Mouse (Mus musculus): ENCODE measurements at regions not wholly inside any gene's neighbourhood (a gene's known extent, or its start where the extent isn't known, plus 50 kb on each side); places are given as distances from the start of the nearest gene placed in this dataset.
"Not testable (repeated sequence)": the region's sequence is repeated elsewhere in the genome, so short reads cannot be mapped to it uniquely, and the experiment has no call there.

GRCm38 (mm10) chr9:97297538-97297937, 72.2 kb downstream of the Trim42 start:
- DNase-seq (ENCODE audit: low spot score): peak; percentile 5

GRCm38 (mm10) chr9:97295770-97296169, 74.0 kb downstream of the Trim42 start:
- DNase-seq (ENCODE audit: low spot score): peak; percentile 7

DNA sequence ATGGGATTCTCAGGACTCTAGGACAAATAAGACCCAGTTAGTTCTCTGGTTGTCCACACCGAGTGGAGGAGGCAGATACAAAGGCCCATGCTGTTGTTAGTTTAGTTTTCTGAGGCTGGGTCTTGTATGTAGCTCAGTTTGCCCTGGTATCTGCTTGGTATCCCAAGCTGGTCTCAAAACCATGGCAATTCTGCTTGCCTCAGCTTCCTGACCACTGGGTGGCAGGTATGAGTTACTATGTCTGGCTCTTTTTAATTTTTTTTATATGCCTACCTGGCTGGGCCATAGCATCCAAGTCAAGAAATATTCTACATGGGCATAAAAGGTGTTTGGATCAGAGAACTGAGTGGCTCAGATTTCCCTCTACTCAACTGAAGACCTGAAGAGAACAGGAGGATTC, 77.9 kb downstream of the Trim42 start:
- DNase-seq (ENCODE audit: low spot score): no peak

- no peak for DNase-seq (ENCODE audit: low spot score)
These were observed 85.4 kb downstream of the Trim42 start for GRCm38 (mm10) chr9:97284282-97284802.

DNA sequence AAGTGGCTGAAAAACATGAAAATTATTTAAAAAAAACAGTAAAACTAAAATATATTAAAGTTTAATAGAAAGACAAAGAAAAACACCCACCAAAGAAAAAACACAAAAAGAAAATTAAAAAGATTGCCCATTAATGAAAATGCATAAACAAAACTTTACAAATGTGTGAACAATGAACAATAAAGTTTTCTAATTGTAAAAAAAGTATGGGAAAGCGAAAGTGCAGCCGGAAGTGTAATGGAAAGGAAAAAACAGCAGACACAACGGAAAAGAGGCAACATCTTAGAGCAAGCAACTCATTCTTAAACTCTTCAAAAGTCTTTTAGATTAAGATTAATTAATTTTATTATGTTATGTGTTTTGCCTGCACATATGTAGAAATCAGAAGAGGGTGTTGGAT, 87.7 kb downstream of the Trim42 start:
- no peak for DNase-seq (ENCODE audit: low spot score)

- not testable (repeated sequence) for DNase-seq (ENCODE audit: low spot score)
These were observed 94.3 kb downstream of the Trim42 start for GRCm38 (mm10) chr9:97275449-97275848.

DNA sequence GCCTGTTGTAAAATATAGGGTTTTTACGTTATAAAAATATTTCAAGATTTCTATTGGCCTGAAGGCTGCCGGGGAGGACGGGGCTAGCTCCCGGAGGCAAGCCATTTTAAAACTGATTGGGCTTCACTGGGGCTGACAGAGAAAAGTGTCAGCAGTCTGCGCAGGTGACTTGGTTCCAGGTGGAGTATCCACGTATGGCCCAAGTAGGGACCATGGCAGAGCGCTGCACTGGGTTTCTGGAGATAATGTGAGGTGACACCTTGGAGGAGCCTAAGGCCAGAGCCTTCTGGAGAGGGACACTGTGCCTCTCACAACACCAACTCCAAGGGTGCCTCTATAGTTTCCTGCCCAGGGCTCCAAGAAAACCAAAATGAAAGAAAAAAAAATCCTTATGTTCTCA, 95.9 kb downstream of the Trim42 start:
- DNase-seq (ENCODE audit: low spot score): no peak

- no peak for DNase-seq (ENCODE audit: low spot score)
These were observed 97.7 kb downstream of the Trim42 start for GRCm38 (mm10) chr9:97272061-97272460.

DNA sequence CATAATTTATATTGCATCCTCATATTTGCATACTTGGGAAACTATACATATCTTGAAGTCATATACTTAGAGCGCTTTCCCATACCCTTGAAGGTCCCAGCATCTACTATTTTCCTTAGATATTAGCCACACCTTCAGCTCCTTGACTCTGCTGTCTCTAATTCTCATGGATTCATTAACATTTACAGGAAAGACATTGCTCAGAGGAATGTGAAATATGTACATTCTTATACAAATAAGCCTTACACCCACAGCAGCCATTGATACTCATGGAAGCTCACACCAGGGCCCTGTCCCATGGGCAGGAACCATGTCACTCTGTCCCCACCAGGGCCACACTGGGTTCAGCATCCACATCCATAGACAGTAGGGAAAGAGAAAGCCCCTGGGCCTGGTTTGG, 122.1 kb downstream of the Trim42 start:
- no peak for DNase-seq (ENCODE audit: low spot score)

- peak; percentile 51 for DNase-seq (ENCODE audit: low spot score)
These were observed 115.1 kb upstream of the Slc25a36 start for GRCm38 (mm10) chr9:97226074-97226473.

DNA sequence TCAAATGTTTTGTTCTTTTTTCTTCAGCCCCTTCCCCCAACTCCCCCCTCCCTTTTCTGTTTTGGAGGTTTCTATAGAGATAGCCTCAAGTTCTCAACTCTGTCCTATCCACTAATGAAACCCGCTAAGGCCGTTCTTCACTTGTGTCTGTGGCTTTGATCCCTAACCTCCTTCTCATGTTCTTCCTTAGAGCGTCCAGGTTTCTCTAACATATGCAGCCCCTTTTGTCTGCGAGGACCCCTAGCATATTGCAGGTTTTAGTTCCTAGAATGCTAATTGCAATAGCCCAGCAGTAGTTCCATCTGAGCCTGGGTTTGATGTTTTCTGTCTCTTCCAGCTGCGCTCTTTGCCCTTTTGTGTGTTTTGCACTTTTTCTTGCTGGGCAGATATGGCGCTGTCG, 113.6 kb upstream of the Slc25a36 start:
- no peak for DNase-seq (ENCODE audit: low spot score)

DNA sequence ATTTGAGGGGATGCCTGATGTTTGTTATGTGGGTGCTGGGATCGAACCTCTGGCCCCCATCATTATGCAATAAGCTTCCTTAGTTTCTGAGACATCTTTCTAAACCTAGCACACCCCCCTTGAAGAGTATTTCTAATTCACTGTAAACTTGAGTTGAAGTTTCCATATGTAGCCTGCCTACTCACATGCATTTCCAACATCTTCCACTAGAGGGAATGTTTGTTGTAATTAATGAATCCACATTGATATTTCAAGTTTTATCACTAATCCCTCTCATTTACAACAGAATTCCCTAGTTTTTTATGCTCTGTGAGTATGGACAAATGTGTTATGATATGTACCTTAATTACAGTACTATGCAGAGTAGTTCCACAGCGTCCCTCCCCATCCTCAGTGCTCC, 103.8 kb upstream of the Slc25a36 start:
- DNase-seq (ENCODE audit: low spot score): no peak

DNA sequence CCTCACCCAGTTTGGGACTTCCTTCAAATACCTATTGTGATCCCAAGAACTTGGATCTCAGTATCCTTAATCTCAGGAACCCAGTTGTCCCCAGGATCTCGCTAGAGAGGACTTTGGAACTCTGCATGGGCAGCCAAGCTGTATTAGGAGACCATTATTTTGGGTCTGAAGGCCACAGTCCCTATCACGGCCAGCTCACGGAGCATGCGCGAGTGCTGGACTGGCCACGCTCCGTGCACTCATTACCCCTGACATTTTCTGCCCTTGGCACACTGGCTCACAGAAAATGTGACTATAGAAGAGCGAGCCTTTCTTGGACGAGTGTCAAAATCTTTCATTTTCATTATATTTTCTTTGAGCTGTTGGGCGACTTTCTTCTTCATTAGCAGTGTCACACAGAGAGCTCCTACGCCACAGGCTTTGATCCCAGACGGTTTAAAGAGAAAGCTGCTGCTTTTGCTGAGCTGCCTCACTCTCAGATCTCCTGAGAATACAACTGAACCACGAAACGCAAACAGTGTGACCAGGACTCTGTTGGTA, 79.4 kb upstream of the Slc25a36 start:
- no peak for DNase-seq (ENCODE audit: low spot score)

- DNase-seq (ENCODE audit: low spot score): no peak
These were observed 78.7 kb upstream of the Slc25a36 start for GRCm38 (mm10) chr9:97189646-97190045.

DNA sequence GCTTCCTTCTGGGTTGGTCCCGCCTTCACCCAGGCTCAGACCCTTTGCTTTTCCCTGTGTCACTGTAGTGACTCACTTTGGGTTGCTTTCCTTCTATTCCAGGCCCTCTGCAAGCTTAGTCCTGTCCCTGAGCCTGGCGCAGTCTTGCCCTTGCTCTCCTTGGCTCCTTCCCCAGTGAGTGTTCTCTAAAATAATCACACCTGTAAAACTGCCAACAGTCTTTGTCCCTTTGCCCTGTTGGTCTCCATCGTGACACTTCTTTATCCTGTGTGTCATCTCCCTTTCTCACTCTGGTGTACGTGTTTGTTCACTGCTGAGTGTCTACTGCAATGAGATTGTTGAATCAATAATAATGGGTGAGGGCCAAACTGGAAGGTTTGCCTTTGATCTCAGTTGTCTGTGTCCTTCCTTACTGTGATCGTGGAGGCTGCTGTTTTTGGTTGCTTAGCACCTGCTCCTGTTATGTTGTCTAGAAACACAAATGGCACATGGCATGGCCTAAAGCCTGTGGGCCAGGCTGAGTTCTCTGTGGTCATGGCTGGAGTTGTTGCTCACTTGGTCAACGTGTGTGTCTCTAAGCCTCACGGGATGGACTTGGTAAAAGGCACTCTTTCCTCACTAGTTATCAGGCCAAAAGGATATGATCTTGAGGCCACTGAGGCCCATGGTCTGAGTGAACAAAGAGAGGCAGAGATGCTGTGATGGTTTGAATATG, 77.8 kb upstream of the Slc25a36 start:
- DNase-seq (ENCODE audit: low spot score): no peak

DNA sequence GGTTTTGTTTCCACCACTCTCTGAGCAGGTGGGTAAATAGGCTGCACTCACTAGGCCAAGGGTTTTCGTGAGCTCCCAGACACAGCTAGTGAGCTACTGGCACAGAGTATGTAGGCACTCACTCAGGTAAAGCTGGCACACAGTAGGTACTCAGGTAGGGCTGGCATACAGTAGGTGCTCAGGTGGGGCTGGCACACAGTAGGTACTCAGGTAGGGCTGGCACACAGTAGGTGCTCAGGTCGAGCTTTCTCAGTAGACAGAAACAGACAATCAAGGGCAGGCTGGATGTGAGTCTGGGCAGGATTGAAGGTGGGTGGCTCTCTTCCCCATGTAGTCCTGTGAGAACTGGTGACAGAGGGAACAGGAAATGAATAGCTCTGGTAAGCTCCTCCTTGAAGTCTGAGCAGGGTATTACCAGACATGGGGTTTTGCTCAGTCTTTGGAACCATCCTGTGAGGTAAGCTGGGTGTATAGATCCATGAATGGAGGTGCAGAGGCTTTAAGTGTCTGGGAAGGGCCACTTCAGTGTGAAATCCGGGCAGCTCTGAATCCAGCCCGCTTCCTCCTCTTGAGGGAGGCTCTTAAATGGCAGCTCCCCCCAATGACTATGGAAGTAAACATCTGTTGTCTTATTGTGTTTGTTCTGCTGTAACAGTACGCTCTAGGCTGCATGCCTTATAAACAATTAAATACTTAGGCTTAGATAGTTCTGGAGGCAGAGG, 62.4 kb upstream of the Slc25a36 start:
- no peak for DNase-seq (ENCODE audit: low spot score)

DNA sequence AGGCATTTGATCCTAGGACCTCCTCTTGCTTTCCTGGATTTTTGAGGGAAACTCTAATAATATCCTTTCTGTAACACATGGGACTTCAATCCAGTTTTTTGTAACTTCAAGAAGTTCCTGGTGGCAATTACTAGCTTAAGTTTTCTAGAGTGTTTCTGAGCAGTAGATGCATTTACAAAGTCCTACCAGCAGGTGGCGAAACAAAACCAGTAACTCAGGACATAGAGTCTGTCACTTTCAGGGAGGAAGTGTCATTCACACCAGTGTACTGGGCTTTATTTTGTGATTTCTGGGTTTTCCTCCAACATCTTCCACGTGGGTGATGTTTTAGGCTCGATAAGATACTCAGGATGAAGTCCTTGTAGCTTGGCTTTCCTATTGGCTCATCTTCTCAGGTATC, 61.1 kb upstream of the Slc25a36 start:
- DNase-seq (ENCODE audit: low spot score): peak; percentile 32

GRCm38 (mm10) chr9:97171484-97171883, 60.5 kb upstream of the Slc25a36 start:
- DNase-seq (ENCODE audit: low spot score): no peak

DNA sequence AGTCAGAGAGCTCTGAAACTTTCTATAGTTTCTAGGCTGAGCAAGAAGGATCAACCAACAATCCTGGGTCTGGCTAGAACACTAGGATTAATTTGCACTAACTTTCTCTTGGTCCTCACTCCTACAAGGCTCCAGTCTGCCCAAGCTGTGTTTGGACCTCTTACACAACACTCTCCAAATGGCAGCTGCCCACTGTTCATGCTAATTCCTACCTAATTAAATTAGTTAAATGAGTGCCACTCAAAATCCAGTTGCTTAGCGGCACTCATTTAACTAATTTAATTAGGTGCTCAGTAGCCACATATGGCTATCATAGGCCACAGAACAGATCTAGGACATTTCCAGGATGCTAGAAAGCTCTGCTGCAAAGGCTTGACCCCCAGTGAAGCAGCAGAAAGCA, 59.9 kb upstream of the Slc25a36 start:
- no peak for DNase-seq (ENCODE audit: low spot score)

DNA sequence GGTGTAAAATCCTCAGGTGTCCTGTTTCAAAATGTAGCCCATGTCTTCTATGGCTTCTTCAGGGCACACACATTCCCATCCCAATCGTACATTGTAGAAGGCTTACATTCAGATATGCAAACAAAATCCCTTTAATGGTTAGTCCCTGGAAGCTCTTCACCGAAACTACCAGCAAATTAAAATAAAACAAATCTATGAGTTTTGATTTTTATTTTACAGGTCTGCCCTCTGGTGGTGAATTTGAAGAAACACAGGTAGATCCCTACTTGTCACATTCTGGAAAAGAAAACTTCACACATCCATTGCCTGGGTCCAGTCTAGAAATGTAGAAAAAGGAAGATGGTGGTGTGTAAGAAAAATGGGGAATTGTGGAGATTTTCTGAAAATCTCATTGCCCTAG, 51.5 kb upstream of the Slc25a36 start:
- no peak for DNase-seq (ENCODE audit: low spot score)

All from lung, postnatal 25 days (tissue).